Mouse (Mus musculus) ovary, postnatal 14 days (tissue): Measurements from ENCODE around the gene Fuom.
"Not testable (repeated sequence)": the region's sequence is repeated elsewhere in the genome, so short reads cannot be mapped to it uniquely, and the experiment has no call there.

Source experiments
- DNase-seq: peaks from one replicate; pipeline ENCODE4 v3.0.0; 2022; ENCODE audit warnings: low spot score

Fuom gene

DNA sequence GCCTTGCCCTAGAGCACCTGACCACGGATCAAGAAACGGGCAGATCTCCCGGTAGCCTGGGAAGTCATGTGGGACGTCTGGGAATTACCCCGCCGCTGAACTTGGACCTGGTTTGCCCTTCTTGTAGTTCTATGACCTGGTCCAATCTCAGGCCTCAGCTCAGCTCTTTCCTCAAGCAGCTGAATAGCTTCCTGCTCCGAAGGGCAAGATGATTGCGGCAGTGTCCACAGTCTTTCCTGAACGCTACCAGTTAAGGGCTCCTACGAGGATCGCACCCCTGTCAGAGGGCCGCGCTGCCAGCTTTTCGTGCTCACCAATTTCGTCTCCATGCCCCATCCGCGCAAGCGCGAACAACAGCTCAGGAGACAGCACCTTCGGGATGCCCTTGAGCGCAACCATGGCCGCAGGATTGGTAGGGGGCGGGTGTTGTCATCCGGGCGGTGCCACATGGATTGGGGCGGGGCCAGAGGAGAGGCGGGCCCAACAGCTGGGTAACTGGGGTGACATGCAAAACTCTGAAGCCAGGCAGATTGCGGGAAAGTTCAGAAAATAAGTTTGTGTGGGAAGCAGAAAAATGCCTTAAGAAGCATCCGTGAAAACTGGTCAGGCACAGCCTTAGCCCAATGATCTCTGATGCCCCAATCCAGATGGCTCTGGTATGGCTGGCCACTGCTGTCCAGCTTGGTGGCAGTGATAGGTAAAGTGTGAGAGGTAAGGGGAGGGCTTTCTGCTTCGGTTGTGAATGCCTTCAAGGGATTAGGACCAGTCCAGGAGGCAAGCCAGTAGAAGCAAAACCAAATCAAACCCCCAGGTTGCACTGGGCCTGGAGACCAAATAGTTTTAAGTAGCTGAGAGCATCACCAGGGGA lies at the start of gene Fuom:
Gene Fuom (minus strand): TSS at position 449 of the 868 bp plus-strand sequence.
- DNase-seq = peak; percentile 76

DNA sequence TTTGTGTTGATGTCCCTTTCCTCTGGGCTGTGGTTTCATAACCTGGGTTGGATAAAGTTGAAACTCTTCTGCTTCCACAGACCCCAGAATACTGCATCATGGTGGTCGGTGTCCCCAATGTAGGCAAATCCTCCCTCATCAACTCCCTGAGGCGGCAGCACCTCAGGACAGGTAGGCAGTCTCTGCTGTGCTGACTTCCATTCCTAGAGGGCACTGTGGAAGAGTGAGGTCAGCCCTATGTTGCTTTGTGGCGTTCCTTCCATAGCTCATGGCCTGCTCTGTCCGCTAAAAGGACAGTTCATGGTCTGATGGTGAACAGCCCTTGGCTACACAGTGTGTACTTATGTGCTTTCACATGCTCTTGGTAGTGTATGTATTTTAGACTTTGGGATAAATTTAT lies 42.3 kb upstream of the Fuom start:
- DNase-seq = no peak

DNA sequence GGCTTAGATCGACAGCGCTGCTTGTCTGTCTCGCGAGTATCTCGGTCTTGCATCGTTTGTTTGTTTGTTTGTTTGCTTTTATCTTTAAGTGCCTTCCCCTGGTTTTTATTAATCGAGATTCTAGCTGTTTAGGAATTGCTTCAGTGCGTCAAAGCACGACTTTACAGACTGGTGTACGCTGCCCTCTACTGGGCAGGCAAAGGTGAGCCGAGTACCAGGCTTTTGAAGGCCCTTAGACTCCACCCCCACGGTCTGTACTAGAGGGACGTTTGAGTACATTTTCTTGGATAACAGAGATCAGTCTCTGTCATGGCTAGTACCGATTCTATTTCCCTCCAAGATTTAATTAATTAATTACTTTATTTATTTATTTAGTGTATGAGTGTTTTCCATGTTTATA lies 39.1 kb upstream of the Fuom start:
- peak; percentile 48 for DNase-seq

DNA sequence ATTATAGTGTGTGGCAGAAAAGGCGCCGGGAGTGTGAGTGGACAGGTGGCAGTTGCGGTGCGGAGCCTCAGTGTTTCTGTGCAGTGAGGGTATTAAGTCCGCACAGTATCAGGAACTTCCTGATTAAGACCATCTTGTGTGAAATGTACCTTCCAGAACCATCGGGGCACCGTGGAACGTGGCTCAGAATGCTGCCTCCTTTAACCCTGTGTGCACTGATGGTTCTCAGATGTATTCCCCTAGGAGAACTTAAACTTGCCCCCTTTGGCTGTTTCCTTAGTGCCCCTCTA lies 35.7 kb upstream of the Fuom start:
- no peak for DNase-seq

DNA sequence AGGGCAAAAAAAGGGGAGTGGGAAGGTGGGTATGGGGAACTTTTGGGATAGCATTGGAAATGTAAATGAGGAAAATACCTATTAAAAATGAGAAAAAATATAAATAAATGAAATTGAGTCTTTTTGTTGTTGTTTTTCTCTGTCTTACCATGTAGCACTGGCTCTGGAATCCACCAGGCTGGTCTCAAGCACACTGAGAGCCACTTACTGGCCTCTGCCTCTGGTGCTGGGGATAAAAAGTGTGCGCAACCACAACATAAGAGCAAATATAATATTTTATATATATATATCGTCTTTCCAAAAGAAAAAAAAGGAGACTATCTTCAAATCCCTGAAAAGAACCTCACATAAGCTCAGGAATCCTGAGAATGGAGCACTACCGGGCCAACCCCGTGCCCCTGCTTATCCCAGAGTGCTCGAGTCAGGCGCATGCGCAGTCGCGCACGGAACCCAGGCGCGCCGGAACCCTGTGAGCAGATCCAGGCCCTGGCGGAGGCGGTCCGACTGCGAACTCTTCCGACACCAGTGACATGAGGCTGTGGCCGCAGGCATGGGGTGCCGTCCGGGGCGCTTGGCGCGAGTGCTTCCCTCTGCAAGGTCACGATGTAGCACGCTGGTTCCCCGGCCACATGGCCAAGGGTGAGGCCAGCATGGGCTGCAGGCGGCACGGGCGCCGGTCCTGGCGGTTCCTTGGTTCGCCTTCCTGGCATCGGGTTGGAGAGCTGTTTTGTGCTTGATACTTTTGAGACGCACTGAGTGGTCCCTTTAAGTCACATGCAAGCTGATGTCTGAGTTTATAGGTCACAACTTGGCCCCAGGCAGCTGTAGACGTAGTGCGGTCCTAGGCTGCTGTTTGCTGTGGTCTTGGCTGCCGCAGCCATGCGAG lies 35.1 kb upstream of the Fuom start, which contains the start of gene Mtg1:
Gene Mtg1 (plus strand): TSS at position 430 of the 886 bp plus-strand sequence.
- peak; percentile 97 for DNase-seq

DNA sequence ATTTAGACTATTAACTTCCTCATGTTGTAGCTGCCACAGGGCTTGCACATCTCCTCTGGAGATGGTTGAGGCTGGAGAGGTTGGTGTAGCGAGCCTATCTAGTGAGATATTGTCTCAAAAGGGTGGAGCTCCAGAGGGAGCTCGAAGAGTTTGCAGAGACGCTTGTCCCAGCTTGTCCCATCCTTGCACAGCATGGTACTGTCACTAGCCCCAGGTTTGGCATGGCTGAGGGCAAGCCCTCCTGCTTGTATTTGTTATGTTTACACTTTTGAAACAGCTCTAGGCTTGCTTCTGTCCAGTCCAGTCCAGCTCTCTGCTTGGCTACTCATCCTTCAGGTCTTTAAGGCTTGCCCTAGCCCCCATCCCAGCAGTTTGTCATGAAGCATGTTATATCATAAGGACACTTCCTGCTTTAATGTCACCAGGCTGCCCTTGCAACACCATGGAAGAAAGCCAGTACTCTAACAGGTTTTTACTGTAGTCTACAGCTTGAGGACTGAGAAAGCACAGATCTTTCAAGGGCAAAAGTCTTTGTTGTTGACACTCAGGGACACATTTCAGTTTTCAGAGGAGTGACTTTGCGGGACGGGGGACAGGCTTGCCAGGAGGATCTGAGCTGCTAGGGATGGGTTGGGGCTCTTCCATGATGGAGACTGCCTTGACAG lies 33.0 kb upstream of the Fuom start:
- no peak for DNase-seq

DNA sequence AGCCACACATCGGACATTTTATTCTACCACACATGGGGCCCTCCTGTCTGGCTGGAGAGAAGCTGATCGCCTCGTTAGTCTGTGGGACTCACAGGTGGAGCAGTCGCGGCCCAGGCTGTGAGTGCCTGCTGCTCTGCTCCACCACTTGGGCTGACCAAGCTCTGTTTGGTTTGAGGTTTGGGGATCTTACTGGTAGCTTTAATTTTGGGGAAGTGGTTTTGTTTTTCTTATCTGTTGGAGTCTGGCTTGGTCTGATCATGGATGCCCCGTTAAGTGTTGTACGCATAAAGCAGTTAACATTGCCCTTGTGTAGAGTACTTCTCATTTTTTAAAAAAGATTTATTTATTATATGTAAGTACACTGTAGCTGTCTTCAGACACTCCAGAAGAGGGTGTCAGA lies 31.8 kb upstream of the Fuom start:
- DNase-seq = not testable (repeated sequence)

DNA sequence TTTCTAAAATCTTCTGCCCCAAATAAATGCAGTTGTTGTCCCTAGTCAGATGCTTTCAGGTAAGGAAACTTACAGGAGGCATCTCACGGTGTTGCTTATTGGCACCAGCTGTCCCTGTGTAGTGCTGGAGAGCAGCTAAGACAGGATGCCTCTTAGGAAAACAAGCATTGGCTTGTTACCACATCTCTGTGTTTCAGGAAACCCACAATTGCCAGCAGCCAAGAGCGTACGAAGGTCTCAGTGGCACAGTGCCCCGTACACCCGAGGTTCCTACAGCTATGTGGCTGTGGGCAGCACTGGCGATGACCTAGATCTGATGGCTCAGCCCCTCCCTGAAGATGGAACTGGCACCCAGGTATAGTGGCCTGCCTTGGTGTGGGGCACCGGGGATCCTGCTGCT lies 29.9 kb upstream of the Fuom start:
- not testable (repeated sequence) for DNase-seq

DNA sequence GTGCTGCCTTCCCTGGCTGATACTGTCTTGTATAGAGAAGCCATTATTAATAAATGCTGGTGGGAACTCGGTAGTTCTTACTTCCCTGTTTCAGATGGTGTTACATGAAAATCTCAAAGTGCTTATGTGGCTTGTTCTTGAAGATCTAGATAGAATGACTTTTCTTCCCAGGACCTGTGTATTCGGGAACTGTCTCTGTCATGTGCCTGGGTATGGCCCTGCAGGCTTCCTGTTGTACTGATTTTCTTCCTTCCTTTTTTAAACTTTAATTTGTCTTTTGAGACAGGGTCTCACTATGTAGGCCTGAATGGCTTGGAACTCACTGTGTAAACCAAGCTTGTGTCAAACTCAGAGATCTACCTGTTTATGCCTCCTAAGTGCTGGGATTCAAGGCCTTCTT lies 25.7 kb upstream of the Fuom start:
- no peak for DNase-seq

DNA sequence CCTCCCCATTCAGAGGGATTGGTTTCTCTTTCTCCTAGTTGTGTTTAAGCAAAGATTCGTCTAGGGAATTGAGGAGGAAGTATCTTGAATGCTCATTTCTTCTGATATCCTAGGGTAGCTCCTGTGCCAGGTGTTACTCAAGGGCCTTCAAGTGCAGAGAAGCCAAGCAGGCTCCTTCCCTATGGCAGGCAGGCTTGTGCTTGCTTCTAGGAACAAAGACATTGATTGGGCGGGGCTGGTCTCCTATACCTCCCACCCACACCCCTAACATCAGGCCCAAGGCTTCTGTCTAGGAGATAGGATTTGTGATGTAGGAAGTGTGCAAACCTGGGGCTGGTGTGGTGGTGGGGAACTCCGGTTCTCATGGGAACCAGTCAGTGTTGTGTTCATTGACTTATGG lies 24.7 kb upstream of the Fuom start:
- DNase-seq = no peak

DNA sequence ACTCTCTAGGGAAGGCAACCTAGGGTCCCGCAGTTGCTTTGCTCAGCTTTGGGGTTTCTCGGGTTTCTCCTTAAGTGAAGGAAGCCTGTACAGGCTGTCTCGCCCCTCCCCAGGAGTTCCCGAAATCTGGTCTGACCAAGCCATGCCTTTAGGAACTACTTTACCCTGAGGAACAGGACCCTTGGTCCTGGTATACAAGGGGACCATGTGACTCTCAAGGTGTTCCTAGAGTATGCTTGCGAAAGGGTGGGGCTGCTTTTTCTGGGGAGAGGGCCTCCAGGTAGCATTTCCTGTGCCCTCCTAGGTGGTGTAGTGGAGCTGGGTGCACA lies 23.7 kb upstream of the Fuom start:
- no peak for DNase-seq

DNA sequence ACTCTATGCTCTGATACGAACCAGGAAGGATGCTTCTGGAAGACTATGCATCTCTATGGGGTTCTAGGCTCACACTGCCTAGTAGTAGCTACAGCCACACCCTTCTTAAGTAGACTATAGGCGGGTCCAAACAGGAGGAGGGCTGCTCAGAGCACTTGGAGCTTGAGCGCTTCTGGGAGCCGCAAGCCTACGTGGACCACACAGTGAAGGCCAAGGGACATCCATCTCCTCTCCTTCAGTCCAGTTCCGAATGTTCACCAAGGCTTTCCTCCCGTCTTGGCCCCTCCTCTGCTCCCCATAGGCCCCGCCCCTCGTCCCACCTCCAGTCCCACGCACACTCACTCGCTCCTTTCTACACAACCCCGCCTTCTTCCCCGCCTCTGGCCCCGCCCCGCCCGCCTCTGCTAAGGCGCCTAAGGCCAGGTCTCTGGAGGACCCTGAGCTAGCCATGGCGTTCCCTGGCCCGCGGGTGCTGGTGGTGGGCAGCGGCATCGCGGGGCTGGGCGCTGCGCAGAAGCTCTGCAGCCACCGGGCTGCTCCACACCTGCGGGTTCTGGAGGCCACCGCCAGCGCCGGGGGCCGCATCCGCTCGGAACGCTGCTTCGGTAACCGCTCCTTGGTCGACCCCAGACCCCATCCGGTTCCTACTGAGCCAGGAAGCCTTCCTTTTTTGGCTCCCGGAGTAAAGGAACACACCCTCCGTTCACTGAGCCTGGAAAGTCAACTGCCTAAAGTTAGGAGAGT lies 23.2 kb upstream of the Fuom start:
- peak; percentile 87 for DNase-seq

DNA sequence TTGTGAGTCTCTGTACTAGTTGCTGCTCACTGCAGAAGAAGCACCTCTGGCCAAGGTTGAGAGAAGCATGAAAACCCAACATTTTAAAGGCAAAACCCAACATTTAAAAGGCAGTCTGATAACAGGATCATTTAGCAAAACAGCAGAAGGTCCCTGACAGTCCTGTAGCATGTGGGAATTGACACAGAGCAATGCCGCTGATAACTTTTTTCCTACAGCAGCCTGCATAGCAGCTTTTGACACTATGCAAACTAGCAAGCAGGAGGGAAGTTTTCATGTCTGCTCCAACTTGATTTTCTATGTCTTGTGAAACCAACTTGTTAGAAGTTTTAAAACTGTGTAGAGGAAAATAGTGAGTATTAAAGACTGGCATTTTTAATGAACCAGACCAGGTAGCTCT lies 22.1 kb upstream of the Fuom start:
- DNase-seq = no peak

DNA sequence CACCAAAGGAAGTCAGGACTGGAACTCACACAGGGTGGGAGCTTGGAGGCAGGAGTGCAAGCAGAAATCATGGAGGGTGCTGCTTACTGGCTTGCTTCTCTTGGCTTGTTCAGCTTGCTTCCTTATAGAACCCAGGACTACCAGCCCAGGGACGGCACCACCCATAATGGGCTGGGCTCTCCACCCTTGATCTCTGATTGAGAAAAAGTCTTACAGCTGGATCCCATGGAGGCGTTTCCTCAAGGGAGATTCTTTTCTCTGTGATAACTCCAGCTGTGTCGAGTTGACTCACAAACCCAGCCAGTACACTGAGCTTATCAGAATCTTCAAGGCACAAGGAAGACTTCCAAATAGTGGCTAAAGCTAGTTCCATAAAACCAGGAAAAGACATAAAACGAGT lies 20.5 kb upstream of the Fuom start:
- DNase-seq = no peak

DNA sequence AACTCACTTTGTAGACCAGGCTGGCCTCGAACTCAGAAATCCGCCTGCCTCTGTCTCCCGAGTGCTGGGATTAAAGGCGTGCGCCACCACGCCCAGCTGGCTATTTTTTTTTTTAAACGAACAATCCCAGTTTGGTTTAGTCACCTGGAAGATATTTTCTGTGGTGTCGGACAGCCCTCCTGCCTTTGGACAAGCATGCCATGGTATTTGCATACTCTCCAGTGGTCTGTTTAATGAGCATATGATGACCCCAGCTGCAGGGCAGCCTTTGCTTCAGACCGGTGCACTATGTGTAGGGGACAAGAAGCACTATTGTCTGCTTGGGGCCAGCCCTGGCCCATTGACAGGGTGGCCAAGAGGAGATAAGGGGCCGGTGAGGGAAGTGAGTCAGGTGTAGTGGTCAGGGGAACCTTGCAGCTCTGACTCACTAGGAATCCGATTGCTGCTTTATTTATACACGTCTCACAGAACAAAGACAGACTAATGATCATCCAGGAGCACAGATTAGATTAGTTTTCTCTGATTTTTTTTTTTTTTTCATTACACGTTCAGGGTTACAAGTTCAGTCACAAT lies 19.2 kb upstream of the Fuom start:
- DNase-seq = no peak

DNA sequence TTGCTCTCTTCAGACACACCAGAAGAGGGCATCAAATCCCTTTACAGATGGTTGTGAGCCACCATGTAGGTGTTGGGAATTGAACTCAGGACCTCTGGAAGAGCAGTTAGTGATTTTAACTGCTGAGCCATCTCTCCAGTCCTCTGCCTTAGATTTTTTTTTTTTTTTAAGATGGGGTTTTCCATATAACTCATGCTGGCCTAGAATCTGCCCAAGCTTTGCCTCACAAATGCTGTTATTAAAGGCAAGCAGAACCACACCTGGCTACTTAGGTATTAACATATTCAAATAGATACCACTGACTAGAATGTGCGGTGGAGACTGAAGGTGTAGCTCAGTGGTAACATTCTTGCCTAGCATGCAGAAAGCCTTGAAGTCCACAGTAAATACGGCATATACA lies 18.2 kb upstream of the Fuom start:
- no peak for DNase-seq

DNA sequence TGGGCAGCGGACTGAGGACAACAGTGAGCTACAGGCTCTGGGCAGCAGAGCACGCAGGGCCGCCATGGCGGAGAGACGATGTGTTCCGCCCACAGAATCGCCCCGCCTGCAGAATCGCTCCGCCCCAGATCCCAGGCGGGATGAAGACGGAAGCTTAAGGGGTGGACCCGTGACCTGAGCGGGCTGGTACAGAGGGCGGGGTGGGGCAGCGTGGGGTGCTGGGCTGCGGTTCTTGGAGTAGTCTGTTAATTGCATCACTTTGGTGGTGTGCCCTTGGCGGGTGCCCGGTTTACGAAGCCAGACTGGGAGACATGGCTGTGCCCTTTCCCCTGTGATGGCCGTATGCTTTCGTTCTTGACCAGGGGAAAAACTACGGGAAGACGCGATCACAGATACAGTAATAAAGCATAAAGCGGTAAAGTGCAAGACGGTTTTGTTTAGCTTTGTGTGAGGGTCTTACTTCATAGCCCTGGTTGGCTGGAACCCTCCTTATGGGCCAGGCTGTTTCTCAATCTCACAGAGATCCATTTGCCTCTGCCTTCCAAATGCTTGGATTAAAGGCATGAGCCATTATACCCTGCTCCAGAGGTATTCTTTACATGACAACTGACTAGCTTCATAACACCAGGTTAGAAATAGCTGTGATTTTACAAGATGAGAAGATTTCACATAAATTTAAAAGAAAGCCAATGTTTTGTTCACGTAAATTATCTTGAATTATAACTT lies 14.3 kb upstream of the Fuom start, which contains the start of gene Echs1:
Gene Echs1 (minus strand): TSS at position 148 of the 726 bp plus-strand sequence.
- peak; percentile 73 for DNase-seq

DNA sequence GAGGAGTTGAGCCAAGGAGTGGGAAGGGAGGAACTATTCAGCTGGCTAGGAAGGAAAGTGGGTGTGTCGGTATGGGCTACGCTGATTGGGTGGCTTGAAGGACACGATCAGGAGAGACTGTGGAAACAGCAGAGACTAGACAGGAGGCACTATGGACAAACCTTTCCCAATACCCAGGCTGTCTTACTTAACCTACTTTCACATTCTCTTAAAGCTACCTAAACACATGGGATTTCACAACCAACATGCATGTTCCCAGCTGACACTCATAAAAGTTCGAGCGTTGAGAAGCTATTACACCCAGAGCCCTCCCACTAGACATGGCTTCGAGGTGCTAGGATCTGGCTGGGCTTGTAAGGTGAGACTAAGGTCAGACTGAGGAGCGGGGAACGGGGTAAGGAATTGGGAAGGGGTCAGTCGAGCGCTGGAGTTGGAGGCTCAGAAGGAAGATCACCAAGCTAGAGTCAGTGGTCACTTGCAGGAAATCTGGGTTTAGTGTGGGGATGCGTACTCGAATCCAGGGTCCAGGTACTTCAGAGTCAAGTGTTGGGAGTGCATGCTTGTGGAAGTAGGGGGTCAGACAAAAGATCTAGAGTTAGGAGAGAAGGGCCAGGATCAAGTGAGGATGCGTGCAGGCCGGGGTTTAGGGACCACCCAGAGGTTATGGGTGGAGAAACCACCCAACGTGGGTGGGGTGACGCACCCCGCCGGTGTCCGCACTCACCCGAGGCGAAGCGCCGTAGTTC lies 13.5 kb upstream of the Fuom start, which contains the start of gene Paox:
Gene Paox (plus strand): TSS at position 217 of the 746 bp plus-strand sequence.
- peak; percentile 46 for DNase-seq

DNA sequence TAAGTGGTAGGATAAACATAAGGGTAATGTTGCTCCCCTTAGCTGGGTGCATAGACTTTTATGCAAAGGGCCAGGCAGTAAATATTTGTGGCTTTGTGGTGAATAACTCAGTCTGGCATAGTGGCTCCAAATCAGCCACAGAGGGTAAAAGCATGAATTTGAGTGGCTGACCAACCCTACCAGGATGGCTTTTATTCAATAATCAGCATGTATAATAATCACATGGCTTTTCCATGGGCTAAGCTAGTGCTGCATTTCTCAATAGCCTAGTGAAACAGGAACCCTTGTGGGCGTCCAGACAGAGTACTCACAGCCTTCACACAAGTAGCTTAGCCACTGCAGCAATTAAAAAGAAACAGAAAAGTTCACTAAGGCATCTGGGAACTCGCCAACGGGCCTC lies 9.7 kb upstream of the Fuom start:
- no peak for DNase-seq

DNA sequence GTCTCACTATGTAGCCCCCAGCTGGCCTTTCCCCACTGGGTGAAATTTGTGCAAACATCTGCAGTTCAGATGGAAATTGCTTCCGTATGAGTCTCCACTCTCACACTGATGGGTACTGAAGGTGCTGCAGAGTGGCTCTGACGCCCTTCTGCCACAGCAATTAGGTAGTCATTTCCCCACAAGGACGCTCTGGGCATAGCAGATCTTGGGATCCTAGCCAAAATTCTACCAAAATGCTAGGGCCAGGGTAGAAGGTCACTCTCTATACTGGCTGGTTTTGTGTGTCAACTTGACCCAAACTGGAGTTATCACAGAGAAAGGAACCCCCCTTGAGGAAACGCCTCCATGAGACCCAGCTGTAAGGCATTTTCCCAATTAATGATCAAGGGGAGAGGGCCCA lies 1.8 kb upstream of the Fuom start:
- no peak for DNase-seq
